Mouse (Mus musculus): Measurements from ENCODE around the gene Foxe1.

The Foxe1 gene

GRCm38 (mm10) chr4:46347580-46348515, 4.4 kb downstream of the Foxe1 start:
- no peak for DNase-seq (ENCODE audit: low spot score)

DNA sequence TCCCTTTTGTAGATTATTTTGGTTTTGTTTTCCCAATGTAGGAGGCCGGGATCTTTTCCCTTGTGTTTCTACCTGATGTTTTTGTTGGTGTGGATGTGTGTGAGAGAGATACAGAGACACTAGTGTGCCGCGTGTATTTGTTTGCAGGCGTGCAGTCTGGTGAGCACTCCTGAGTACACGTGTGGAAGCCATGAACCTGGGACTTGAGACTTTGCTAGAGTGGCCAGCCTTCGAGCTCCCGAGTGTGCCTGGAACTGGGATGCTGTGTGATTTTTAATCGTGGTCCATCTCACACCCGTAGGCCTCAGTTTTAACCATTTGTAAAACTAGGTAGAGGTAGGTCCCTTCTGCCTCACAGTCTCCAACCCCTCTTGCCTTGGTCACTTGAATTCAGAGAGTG, 5.5 kb downstream of the Foxe1 start:
- no peak for DNase-seq (ENCODE audit: low spot score)

DNA sequence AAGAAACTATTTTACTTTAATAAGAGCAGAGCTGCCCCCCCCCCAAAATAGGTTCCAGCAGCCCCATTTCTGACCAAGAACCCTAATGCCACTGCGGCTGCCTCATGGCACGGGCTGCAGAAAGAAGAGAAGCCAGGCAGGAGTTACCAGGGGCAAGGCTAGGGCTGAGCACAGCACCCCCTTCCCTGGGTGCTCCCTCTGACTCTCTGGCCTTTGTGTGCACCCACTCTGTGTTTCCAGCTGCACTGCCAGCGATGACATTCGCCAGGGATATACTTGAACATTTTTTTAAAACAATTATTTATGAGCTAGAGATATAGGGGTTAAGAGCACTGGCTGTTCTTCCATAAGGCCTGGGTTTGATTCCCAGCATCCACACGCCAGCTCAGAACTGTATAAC, 6.1 kb downstream of the Foxe1 start:
- DNase-seq (ENCODE audit: low spot score): no peak

GRCm38 (mm10) chr4:46353045-46353444, 9.6 kb downstream of the Foxe1 start:
- no peak for DNase-seq (ENCODE audit: low spot score)

DNA sequence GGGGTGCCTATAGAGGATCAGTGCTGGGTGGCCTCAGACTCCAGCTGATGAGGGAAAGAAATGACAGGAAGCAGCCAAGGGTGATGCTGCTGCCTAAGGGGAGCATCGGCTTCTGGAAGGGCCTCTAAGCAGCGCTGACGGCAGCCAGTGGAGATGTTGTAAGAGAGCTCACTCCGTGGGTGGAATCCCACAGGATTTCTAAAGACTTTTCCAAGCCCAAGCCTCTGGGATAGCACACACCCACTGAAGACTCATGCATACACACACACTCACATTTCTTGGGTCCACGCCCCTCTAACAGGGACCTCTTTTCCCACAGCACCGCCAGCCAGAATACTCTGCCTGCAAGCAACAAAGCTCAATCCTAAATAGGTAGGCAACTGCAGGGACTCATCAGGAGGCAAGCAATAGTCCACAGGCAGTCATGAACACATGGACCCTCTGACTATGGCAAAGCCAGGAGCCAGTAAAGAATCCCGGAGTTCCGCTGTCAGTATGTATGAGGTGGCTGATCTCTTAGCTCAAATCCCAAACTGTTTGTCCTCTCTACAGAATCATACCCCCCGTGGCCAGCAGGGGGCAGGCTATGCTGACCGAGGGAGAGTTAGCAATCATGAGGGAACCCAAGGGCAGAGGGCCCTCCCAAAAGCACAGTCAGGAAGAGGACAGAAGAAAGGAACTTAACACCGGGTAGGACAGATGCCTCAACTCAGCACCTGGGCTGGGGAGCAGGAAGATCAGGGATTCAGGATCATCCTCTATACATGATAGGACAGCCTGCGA, 13.1 kb downstream of the Foxe1 start:
- no peak for DNase-seq (ENCODE audit: low spot score)

DNA sequence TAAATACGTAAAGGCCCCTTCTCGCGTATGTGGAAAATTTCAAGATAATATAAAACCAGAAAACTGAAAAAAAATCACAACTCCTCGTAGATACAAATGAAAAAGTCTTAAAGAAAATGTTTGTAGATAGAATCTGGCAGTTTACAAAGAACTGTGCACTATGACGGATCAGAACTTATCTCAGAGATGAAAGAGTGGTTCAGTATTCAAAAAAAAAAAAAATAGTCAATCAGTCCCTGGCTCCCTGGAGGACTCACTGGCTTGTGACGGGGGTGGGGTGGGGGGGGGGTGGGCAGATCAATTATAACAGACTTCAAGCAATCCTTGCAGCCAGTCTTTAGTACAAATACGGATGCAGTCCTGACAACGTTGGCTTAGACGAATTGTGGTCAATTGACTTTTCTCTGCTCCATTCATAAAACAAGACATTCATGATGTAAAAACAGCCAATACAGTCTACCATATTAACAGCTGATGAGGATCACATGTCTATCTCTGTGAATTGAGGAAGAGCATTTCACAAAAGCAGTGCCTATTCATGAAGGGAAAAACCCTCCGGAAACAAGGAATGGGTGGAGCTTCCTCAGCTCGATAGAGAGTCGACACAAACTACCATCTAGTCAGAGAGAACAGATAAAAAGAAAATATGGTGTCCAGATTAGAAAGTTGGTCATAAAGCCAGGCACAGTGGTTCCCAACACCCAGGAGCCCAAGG, 16.3 kb downstream of the Foxe1 start:
- DNase-seq (ENCODE audit: low spot score): no peak

DNA sequence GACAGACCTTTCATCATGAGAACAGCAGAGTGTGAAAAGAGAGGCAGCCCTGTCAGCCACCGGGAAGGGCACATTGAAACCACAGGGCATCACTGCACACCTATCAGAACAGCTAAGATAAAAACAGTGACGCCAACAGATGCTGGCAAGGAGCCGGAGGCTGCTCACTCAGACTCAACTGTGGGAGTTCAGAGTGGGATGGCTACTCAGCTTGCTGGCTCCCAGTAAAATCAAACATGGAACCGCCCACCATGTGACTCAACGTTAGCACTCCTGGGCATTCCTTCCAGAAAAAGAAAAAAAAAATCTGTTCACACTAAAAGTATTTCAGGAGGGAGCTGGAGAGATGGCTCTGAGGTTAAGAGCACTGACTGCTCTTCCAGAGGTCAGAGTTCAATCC, 17.8 kb downstream of the Foxe1 start:
- no peak for DNase-seq (ENCODE audit: low spot score)

- no peak for DNase-seq (ENCODE audit: low spot score)
Observed at GRCm38 (mm10) chr4:46364360-46364759, 21.0 kb downstream of the Foxe1 start.

- DNase-seq (ENCODE audit: low spot score): no peak
Observed at GRCm38 (mm10) chr4:46367487-46367959, 24.1 kb downstream of the Foxe1 start.

- DNase-seq (ENCODE audit: low spot score): no peak
Observed at GRCm38 (mm10) chr4:46369070-46369469, 25.7 kb downstream of the Foxe1 start.

- no peak for DNase-seq (ENCODE audit: low spot score)
Observed at GRCm38 (mm10) chr4:46370406-46370805, 27.0 kb downstream of the Foxe1 start.

- DNase-seq (ENCODE audit: low spot score): peak; percentile 21
Observed at GRCm38 (mm10) chr4:46371030-46371429, 27.6 kb downstream of the Foxe1 start.

- DNase-seq (ENCODE audit: low spot score): no peak
Observed at GRCm38 (mm10) chr4:46374455-46374854, 31.0 kb downstream of the Foxe1 start.

DNA sequence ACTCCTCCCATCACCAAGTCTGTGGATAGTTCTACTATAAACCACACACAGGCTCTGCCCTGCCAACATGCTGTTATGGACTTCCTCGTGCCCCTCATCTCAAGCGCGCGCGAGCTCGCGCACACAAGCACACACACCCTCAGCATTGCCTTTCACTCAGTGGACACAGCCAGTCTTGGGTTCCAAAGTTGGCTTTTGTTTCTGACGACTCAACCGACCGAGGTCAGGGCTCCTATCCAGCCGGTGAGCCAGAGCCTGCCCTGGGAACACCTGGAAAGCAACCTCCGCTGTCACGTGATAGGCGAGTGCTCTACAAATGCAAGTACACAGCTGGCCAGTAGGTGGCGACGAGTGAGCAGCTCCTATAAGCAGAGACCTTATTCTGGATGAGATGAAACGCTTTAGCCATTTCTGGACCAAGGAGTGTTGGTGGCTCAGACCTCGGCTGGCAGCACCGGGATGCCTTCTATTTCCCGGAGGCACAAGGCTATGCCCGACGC, 31.5 kb downstream of the Foxe1 start:
- DNase-seq (ENCODE audit: low spot score): peak; percentile 54

GRCm38 (mm10) chr4:46388556-46388955, 45.1 kb downstream of the Foxe1 start:
- DNase-seq (ENCODE audit: low spot score): no peak

GRCm38 (mm10) chr4:46389013-46389611, 45.7 kb downstream of the Foxe1 start, which contains the start of gene Trmo:
Gene Trmo, minus strand, starts transcription at chr4:46389437.
- DNase-seq (ENCODE audit: low spot score): peak; percentile 93

GRCm38 (mm10) chr4:46389612-46390341, 46.4 kb downstream of the Foxe1 start:
- DNase-seq (ENCODE audit: low spot score): no peak

- DNase-seq (ENCODE audit: low spot score): peak; percentile 41
Observed at GRCm38 (mm10) chr4:46390390-46390970, 47.1 kb downstream of the Foxe1 start.

DNA sequence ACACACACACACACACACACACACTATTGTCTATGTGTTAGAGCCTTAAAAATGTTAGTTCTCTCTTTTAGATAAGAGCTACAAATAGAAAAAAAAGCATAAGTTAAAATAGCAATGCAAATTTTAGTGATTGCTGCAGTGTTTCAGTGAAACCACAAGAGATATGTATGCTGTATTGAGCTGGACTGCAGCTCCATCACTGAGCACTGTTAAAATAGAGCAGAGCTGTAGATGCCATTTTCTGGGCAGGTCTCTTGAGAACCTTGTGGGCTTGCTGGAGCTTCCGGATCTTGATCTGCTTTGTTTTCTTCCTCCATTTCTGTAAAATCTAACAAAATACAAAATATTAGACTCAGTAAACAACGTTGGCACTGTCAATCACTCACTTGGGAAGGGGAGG, 51.0 kb downstream of the Foxe1 start:
- no peak for DNase-seq (ENCODE audit: low spot score)

DNA sequence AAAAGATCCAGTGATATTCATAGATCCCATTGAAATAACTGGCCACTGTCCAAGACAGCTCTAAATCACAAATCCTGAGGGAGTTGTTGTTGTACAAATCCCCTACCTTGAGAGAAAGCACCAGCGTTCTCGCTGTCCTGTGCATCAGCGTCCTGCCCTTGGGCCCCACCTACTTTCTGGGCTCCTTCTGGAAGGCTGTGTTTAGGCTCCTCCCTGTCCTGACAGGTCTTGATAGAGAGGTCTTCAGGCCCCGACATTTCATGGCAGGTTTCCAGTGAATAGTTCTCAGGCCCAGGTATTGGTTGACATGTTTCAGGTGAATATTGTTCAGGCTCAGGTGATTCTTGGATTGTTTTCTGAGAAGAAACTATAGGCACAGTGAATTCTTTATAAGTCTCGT, 52.3 kb downstream of the Foxe1 start:
- DNase-seq (ENCODE audit: low spot score): no peak

Data from ovary, postnatal 10 days (tissue).